Mouse (Mus musculus) testis, adult 2 months (tissue): ENCODE results near the gene Chkb. TPM values are rescaled to one million over a fixed set of nuclear protein-coding genes. Genes with fewer than 3 reads are reported as not detected.

Experiments
- H3K27ac ChIP-seq: fragments of 200-500 bp; 2 replicates; pipeline ENCODE4 v1.5.1; 2012; ENCODE audit warnings: low read depth, low read length; ENCODE audit not compliant: control insufficient read depth, insufficient read depth
- H3K27me3 ChIP-seq: fragments of 200-500 bp; 2 replicates; pipeline ENCODE4 v1.6.1; 2012; ENCODE audit warnings: mild to moderate bottlenecking, low read length, moderate library complexity; ENCODE audit not compliant: control insufficient read depth, insufficient read depth
- H3K36me3 ChIP-seq: fragments of 200-500 bp; 2 replicates; pipeline ENCODE4 v1.6.1; 2012; ENCODE audit warnings: mild to moderate bottlenecking, low read length; ENCODE audit not compliant: control insufficient read depth, insufficient read depth
- H3K4me1 ChIP-seq: fragments of 200-500 bp; 2 replicates; pipeline ENCODE4 v1.6.1; 2012; ENCODE audit warnings: low read length; ENCODE audit not compliant: control insufficient read depth, insufficient read depth
- H3K4me3 ChIP-seq: fragments of 200-500 bp; 2 replicates; pipeline ENCODE4 v1.5.1; 2012; ENCODE audit warnings: low read depth, mild to moderate bottlenecking, low read length, moderate library complexity, mixed read lengths; ENCODE audit not compliant: control insufficient read depth
- CTCF ChIP-seq: fragments of 200-500 bp; IDR thresholded peaks from 2 replicates; pipeline ENCODE4 v1.5.1; 2012; ENCODE audit warnings: low read depth, mild to moderate bottlenecking, inconsistent platforms, low read length, moderate library complexity; ENCODE audit not compliant: control insufficient read depth, insufficient read depth, insufficient replicate concordance
- POLR2A ChIP-seq: fragments of 200-500 bp; IDR thresholded peaks from 2 replicates; pipeline ENCODE4 v1.6.1; 2012; ENCODE audit warnings: low read depth, mild to moderate bottlenecking, inconsistent platforms, low read length, moderate library complexity; ENCODE audit not compliant: control insufficient read depth
- polyA plus RNA-seq: library from polyadenylated mRNA; depleted of rRNA; stranded (reverse); fragments of >200 nt; gene quantifications from 2 replicates; pipeline ENCODE4 v1.2.3, GENCODE M21; 2012

Chkb gene
- polyA plus RNA-seq, 1 experiment: 52.8 TPM

DNA sequence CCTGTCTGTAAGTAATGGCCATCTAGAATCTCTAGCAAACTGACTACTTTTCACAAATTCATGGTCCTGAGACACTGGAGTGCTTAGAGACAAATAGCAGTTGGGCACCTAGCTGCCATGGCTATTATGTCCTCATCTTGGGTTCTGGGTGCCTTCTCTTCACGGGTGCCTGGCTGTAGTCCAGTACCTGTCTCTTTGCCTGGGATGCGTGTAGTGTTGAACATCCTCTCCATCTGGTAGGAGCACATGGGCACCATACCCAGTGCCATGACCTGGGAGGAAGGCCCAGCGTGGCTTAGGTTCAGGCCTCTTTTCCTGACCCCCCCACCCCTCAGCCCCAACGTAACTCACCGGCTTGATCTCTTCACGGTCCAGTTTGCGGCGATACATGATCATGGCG, 7.8 kb downstream of the Chkb start:
- no peak for TF ChIP-seq CTCF
- Histone ChIP-seq H3K4me3 (no peak overlapping the region), H3K27me3 (no peaks in the 10 kb centered on the region), H3K4me1 (peaks cover 18% of the 10 kb centered on the region), H3K36me3 (no peaks in the 10 kb centered on the region; the same call in 1 of the 2 replicates), H3K27ac (no peak overlapping the region)

DNA sequence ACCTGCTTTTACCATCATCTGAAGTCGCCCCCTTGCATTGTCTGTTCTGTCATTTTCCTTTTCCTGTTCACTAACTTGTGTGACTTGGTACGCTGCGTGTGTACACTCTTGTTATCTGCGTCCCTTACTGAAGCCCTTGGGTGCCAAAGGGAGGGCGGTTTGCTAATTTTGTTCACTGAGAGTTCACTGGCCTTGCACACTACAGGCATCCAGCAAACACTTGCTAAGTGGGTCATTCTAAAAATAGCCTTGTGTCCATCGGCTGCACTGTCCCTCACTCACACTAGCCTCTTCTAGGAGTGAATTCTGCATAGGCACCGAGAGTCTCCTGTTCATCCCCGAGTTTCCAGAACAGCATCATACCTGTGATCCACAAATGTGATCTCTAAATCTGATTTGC, 14.4 kb downstream of the Chkb start:
- Histone ChIP-seq H3K27ac (no peak overlapping the region), H3K4me1 (peaks cover 9% of the 10 kb centered on the region), H3K27me3 (no peaks in the 10 kb centered on the region), H3K36me3 (no peaks in the 10 kb centered on the region; the same call in 1 of the 2 replicates), H3K4me3 (no peak overlapping the region)
- no peak for TF ChIP-seq POLR2A
- no peak for TF ChIP-seq CTCF

DNA sequence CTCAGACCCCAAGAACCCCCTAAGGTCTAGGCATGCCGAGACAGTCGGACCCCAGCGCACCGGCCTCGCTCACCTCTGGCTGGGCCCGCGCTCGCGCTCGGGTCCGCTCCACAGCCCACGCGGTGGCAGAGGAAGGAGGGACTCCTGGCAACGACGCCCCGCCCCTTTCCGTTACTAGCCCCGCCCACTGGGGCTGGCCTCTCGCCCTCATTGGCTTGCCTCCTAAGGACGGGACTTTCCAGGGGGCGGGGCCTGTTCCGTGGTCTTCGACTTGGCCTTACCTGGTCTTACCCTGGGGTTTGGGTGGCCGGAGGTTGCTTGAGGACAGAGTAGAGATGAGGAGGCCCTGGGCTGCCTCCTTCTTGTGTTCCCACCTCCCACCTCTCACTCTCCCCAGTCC, 19.6 kb downstream of the Chkb start, which contains the start of gene Syce3:
Gene Syce3, minus strand, starts transcription at position 386 of the 400 bp plus-strand sequence.
- TF ChIP-seq POLR2A (peak; percentile 78), CTCF (no peak)
- Histone ChIP-seq H3K4me3 (peak within 1 kb of the TSS; percentile 93), H3K36me3 (no peaks in the 10 kb centered on the region), H3K27me3 (no peaks in the 10 kb centered on the region), H3K27ac (peak within 1 kb of the TSS; percentile 96), H3K4me1 (peaks cover 8% of the 10 kb centered on the region)

DNA sequence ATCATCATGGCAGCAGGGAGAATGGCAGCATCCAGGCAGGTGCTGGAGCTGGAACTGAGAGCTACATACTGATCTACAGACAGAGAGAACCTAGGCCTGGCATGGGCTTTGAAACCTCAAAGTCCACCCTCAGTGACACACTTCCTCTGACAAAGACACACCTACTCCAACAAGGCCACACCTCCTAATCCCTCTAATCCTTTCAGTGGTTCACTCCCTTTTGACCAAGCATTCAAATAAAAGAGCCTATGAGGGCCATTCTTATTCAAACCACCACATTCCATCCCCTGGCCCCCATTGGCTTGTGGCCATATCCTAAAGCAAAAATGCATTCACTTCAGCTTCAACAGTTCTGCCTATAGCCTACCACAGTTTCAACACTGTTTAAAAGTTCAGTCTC, 23.0 kb downstream of the Chkb start:
- H3K36me3 ChIP-seq: no peaks in the 10 kb centered on the region
- no peak overlapping the region for H3K27ac ChIP-seq
- peaks cover 8% of the 10 kb centered on the region for H3K4me1 ChIP-seq
- H3K4me3 ChIP-seq: no peak overlapping the region
- TF ChIP-seq CTCF (no peak), POLR2A (no peak)
- H3K27me3 ChIP-seq: no peaks in the 10 kb centered on the region

DNA sequence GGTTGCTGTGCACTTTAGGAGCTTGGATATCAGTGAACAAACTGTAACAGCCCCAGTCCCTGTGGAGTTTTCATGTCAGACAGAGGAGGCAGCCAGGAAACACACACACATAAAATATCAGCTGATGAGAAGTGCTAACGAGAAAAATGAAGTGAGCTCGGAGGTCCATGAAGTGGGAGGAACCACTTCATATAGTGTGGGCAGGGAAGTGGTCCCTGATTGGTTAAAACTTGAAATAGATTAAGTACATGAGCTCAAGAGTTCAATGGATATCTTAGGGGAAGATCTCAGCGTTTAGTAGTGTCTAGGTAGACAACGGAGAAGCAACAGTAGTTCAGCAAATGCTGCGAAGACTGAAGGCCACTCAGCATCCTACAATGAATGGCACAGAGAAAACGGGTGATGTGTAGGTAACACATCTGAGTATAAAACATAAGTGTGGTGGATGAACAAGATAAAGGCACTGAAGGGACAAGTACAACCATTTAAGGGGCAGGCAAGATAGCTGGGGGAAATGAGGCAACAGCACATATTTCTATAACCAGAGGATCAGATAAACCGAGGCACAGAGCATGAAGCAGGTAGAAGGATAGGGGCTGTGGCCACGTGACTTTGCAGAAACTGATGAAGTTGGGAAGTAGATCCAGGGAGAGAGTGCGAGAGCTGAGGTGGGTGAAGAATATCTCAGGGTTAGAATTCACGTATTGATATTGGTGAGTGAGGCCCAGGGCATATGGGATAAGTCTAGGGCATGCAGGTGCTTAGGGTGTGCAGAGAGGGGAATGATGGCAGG, 24.7 kb downstream of the Chkb start:
- Histone ChIP-seq H3K36me3 (no peaks in the 10 kb centered on the region), H3K4me3 (no peak overlapping the region), H3K4me1 (peaks cover 4% of the 10 kb centered on the region), H3K27me3 (no peaks in the 10 kb centered on the region), H3K27ac (no peak overlapping the region)
- TF ChIP-seq CTCF (no peak), POLR2A (no peak)

DNA sequence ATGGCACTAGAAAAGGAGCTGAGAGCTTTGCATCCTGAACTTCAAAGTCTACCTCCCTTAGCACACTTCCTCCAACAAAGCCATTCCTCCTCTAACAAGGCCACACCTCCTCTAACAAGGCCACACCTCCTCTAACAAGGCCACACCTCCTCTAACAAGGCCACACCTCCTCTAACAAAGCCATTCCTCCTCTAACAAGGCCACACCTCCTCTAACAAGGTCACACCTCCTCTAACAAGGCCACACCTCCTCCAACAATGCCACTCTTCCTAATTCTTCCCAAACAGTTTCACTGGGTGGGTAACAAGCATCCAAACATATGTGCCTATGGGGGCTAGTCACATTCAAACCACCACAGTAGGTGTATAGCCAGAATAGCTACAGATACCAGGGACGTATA, 27.2 kb downstream of the Chkb start:
- Histone ChIP-seq H3K4me1 (no peaks in the 10 kb centered on the region), H3K27me3 (no peaks in the 10 kb centered on the region), H3K4me3 (no peak overlapping the region), H3K36me3 (no peaks in the 10 kb centered on the region), H3K27ac (no peak overlapping the region)
- TF ChIP-seq POLR2A: no peak
- TF ChIP-seq CTCF: no peak

DNA sequence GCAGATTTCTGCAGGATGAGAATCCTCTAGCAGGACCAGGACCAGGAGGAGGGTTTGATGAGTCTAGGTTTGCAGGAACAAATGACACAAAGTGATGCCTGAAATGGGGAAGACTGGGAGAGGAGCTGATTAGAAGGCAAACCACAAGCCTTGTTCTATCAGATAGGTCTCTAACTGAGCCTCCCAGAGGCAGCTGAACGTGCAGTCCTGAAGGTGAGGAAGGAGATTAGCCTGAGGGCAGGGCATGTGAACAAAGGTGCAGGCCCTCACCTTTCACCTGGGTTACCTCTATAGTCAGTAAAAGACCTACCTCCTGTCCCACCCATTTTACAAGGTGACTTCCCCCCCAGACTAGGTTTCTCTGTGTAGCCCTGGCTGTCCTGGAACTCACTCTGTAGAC, 30.0 kb downstream of the Chkb start:
- no peak overlapping the region for H3K27ac ChIP-seq
- no peaks in the 10 kb centered on the region for H3K36me3 ChIP-seq
- H3K4me1 ChIP-seq: no peaks in the 10 kb centered on the region
- H3K4me3 ChIP-seq: no peak overlapping the region
- H3K27me3 ChIP-seq: no peaks in the 10 kb centered on the region
- TF ChIP-seq POLR2A (no peak), CTCF (no peak)
